Mouse (Mus musculus): ENCODE measurements at regions not wholly inside any gene's neighbourhood (a gene's known extent, or its start where the extent isn't known, plus 50 kb on each side); places are given as distances from the start of the nearest gene placed in this dataset.

GRCm38 (mm10) chr9:115656538-115656937 lies 252.7 kb upstream of the Gadl1 start:
- H3K4me1 ChIP-seq (replicated peaks; ENCODE audit: control insufficient read depth, insufficient read depth, low read length), result no peaks in the 10 kb centered on the region
- no peaks in the 10 kb centered on the region for H3K9me3 ChIP-seq (ENCODE audit: control insufficient read depth, low read length)
- no peak for ATAC-seq
- no peaks in the 10 kb centered on the region for H3K36me3 ChIP-seq (ENCODE audit: control insufficient read depth, insufficient read depth)
- H3K4me3 ChIP-seq (replicated peaks; ENCODE audit: low read length), result no peak overlapping the region
- H3K27me3 ChIP-seq (replicated peaks; ENCODE audit: control insufficient read depth, insufficient read depth, low read length), result no peaks in the 10 kb centered on the region
- no peak overlapping the region for H3K9ac ChIP-seq (replicated peaks; ENCODE audit: low read depth, low read length)
- H3K4me2 ChIP-seq (ENCODE audit: low read length), result no peak overlapping the region
- H3K27ac ChIP-seq (ENCODE audit: low read length), result no peak overlapping the region
- WGBS, result 72% methylated on average over 2 of the region's 2 CpGs

GRCm38 (mm10) chr9:115656994-115657713 lies 252.1 kb upstream of the Gadl1 start:
- Histone ChIP-seq H3K27me3 (replicated peaks; ENCODE audit: control insufficient read depth, insufficient read depth, low read length) (no peaks in the 10 kb centered on the region), H3K4me3 (replicated peaks; ENCODE audit: low read length) (no peak overlapping the region), H3K9ac (replicated peaks; ENCODE audit: low read depth, low read length) (no peak overlapping the region), H3K27ac (ENCODE audit: low read length) (no peak overlapping the region), H3K4me1 (replicated peaks; ENCODE audit: control insufficient read depth, insufficient read depth, low read length) (no peaks in the 10 kb centered on the region), H3K4me2 (ENCODE audit: low read length) (no peak overlapping the region), H3K9me3 (ENCODE audit: control insufficient read depth, low read length) (no peaks in the 10 kb centered on the region), H3K36me3 (ENCODE audit: control insufficient read depth, insufficient read depth) (no peaks in the 10 kb centered on the region)
- 50% methylated on average over 4 of the region's 4 CpGs for WGBS
- ATAC-seq, result no peak

- no peaks in the 10 kb centered on the region for H3K36me3 ChIP-seq (ENCODE audit: control insufficient read depth, insufficient read depth)
- 90% methylated on average over 5 of the region's 5 CpGs for WGBS
- no peak overlapping the region for H3K27ac ChIP-seq (ENCODE audit: low read length)
- H3K4me2 ChIP-seq (ENCODE audit: low read length), result no peak overlapping the region
- no peaks in the 10 kb centered on the region for H3K4me1 ChIP-seq (replicated peaks; ENCODE audit: control insufficient read depth, insufficient read depth, low read length)
- no peak overlapping the region for H3K9ac ChIP-seq (replicated peaks; ENCODE audit: low read depth, low read length)
- no peak for ATAC-seq
- H3K4me3 ChIP-seq (replicated peaks; ENCODE audit: low read length), result no peak overlapping the region
- H3K9me3 ChIP-seq (ENCODE audit: control insufficient read depth, low read length), result no peaks in the 10 kb centered on the region
- no peaks in the 10 kb centered on the region for H3K27me3 ChIP-seq (replicated peaks; ENCODE audit: control insufficient read depth, insufficient read depth, low read length)
These were observed 250.8 kb upstream of the Gadl1 start for GRCm38 (mm10) chr9:115658477-115658876.

- Histone ChIP-seq H3K4me2 (ENCODE audit: low read length) (no peak overlapping the region), H3K4me1 (replicated peaks; ENCODE audit: control insufficient read depth, insufficient read depth, low read length) (no peaks in the 10 kb centered on the region), H3K27me3 (replicated peaks; ENCODE audit: control insufficient read depth, insufficient read depth, low read length) (no peaks in the 10 kb centered on the region), H3K9ac (replicated peaks; ENCODE audit: low read depth, low read length) (no peak overlapping the region), H3K36me3 (ENCODE audit: control insufficient read depth, insufficient read depth) (no peaks in the 10 kb centered on the region), H3K9me3 (ENCODE audit: control insufficient read depth, low read length) (no peaks in the 10 kb centered on the region), H3K4me3 (replicated peaks; ENCODE audit: low read length) (no peak overlapping the region), H3K27ac (ENCODE audit: low read length) (no peak overlapping the region)
- no peak for ATAC-seq
- 91% methylated on average over 1 of the region's 1 CpGs for WGBS
These were observed 248.9 kb upstream of the Gadl1 start for GRCm38 (mm10) chr9:115660371-115660770.

- no peak overlapping the region for H3K9ac ChIP-seq (replicated peaks; ENCODE audit: low read depth, low read length)
- ATAC-seq, result no peak
- no peak overlapping the region for H3K4me2 ChIP-seq (ENCODE audit: low read length)
- H3K27ac ChIP-seq (ENCODE audit: low read length), result no peak overlapping the region
- no peak overlapping the region for H3K4me3 ChIP-seq (replicated peaks; ENCODE audit: low read length)
- H3K9me3 ChIP-seq (ENCODE audit: control insufficient read depth, low read length), result no peaks in the 10 kb centered on the region
- H3K36me3 ChIP-seq (ENCODE audit: control insufficient read depth, insufficient read depth), result no peaks in the 10 kb centered on the region
- H3K4me1 ChIP-seq (replicated peaks; ENCODE audit: control insufficient read depth, insufficient read depth, low read length), result no peaks in the 10 kb centered on the region
- 8% methylated on average over 5 of the region's 5 CpGs for WGBS
- no peaks in the 10 kb centered on the region for H3K27me3 ChIP-seq (replicated peaks; ENCODE audit: control insufficient read depth, insufficient read depth, low read length)
These were observed 247.3 kb upstream of the Gadl1 start for GRCm38 (mm10) chr9:115661834-115662425.

- Histone ChIP-seq H3K4me3 (replicated peaks; ENCODE audit: low read length) (no peak overlapping the region), H3K27ac (ENCODE audit: low read length) (no peak overlapping the region), H3K9ac (replicated peaks; ENCODE audit: low read depth, low read length) (no peak overlapping the region), H3K4me1 (replicated peaks; ENCODE audit: control insufficient read depth, insufficient read depth, low read length) (no peaks in the 10 kb centered on the region), H3K27me3 (replicated peaks; ENCODE audit: control insufficient read depth, insufficient read depth, low read length) (no peaks in the 10 kb centered on the region), H3K4me2 (ENCODE audit: low read length) (no peak overlapping the region), H3K9me3 (ENCODE audit: control insufficient read depth, low read length) (no peaks in the 10 kb centered on the region), H3K36me3 (ENCODE audit: control insufficient read depth, insufficient read depth) (no peaks in the 10 kb centered on the region)
- no peak for ATAC-seq
- WGBS, result 25% methylated on average over 5 of the region's 5 CpGs
These were observed 243.8 kb upstream of the Gadl1 start for GRCm38 (mm10) chr9:115665337-115666004.

- H3K27me3 ChIP-seq (replicated peaks; ENCODE audit: control insufficient read depth, insufficient read depth, low read length), result no peaks in the 10 kb centered on the region
- no peak overlapping the region for H3K4me2 ChIP-seq (ENCODE audit: low read length)
- no peaks in the 10 kb centered on the region for H3K36me3 ChIP-seq (ENCODE audit: control insufficient read depth, insufficient read depth)
- no peak overlapping the region for H3K4me3 ChIP-seq (replicated peaks; ENCODE audit: low read length)
- no peak overlapping the region for H3K9ac ChIP-seq (replicated peaks; ENCODE audit: low read depth, low read length)
- H3K4me1 ChIP-seq (replicated peaks; ENCODE audit: control insufficient read depth, insufficient read depth, low read length), result no peaks in the 10 kb centered on the region
- 62% methylated on average over 3 of the region's 3 CpGs for WGBS
- H3K27ac ChIP-seq (ENCODE audit: low read length), result no peak overlapping the region
- no peak for ATAC-seq
- no peaks in the 10 kb centered on the region for H3K9me3 ChIP-seq (ENCODE audit: control insufficient read depth, low read length)
These were observed 242.7 kb upstream of the Gadl1 start for GRCm38 (mm10) chr9:115666530-115666929.

- 61% methylated on average over 9 of the region's 9 CpGs for WGBS
- Histone ChIP-seq H3K9me3 (ENCODE audit: control insufficient read depth, low read length) (no peaks in the 10 kb centered on the region), H3K9ac (replicated peaks; ENCODE audit: low read depth, low read length) (no peak overlapping the region), H3K27me3 (replicated peaks; ENCODE audit: control insufficient read depth, insufficient read depth, low read length) (no peaks in the 10 kb centered on the region), H3K4me1 (replicated peaks; ENCODE audit: control insufficient read depth, insufficient read depth, low read length) (peaks cover 4% of the 10 kb centered on the region; the same call in 1 of the 2 replicates), H3K36me3 (ENCODE audit: control insufficient read depth, insufficient read depth) (no peaks in the 10 kb centered on the region), H3K4me3 (replicated peaks; ENCODE audit: low read length) (no peak overlapping the region), H3K27ac (ENCODE audit: low read length) (no peak overlapping the region), H3K4me2 (ENCODE audit: low read length) (no peak overlapping the region)
- ATAC-seq, result no peak
These were observed 228.3 kb upstream of the Gadl1 start for GRCm38 (mm10) chr9:115680703-115681576.

- H3K36me3 ChIP-seq (ENCODE audit: control insufficient read depth, insufficient read depth), result no peaks in the 10 kb centered on the region
- WGBS, result 31% methylated on average over 9 of the region's 9 CpGs
- no peak overlapping the region for H3K4me3 ChIP-seq (replicated peaks; ENCODE audit: low read length)
- no peak for ATAC-seq
- peaks cover 4% of the 10 kb centered on the region; the same call in 1 of the 2 replicates for H3K4me1 ChIP-seq (replicated peaks; ENCODE audit: control insufficient read depth, insufficient read depth, low read length)
- no peaks in the 10 kb centered on the region for H3K9me3 ChIP-seq (ENCODE audit: control insufficient read depth, low read length)
- no peaks in the 10 kb centered on the region for H3K27me3 ChIP-seq (replicated peaks; ENCODE audit: control insufficient read depth, insufficient read depth, low read length)
- no peak overlapping the region for H3K4me2 ChIP-seq (ENCODE audit: low read length)
- H3K27ac ChIP-seq (ENCODE audit: low read length), result no peak overlapping the region
- no peak overlapping the region for H3K9ac ChIP-seq (replicated peaks; ENCODE audit: low read depth, low read length)
These were observed 227.4 kb upstream of the Gadl1 start for GRCm38 (mm10) chr9:115681841-115682240.
